Mouse (Mus musculus) E14TG2a.4 (cell line): ENCODE results near the gene Col6a5.
"Not testable (repeated sequence)": the region's sequence is repeated elsewhere in the genome, so short reads cannot be mapped to it uniquely, and the experiment has no call there.

ENCODE experiments used
- H3K27me3 ChIP-seq: 2 replicates; pipeline ENCODE4 v1.6.1; 2014; ENCODE audit warnings: low read length, control low read depth; ENCODE audit not compliant: insufficient read depth
- H3K36me3 ChIP-seq: 2 replicates; pipeline ENCODE4 v1.6.1; 2014; ENCODE audit warnings: low read length, control low read depth; ENCODE audit not compliant: insufficient read depth
- H3K4me1 ChIP-seq: replicated peaks from 2 replicates; pipeline ENCODE4 v1.6.1; 2014; ENCODE audit warnings: low read depth, low read length, control low read depth
- H3K4me3 ChIP-seq: replicated peaks from 2 replicates; pipeline ENCODE4 v1.5.1; 2014; ENCODE audit warnings: mild to moderate bottlenecking, low read length
- H3K9me3 ChIP-seq: 2 replicates; pipeline ENCODE4 v1.6.1; 2014; ENCODE audit warnings: low read length, control low read depth
- CTCF ChIP-seq: conservative IDR thresholded peaks from 2 replicates; pipeline ENCODE4 v1.5.1; 2014; ENCODE audit warnings: low read length
- NANOG ChIP-seq: IDR thresholded peaks from 2 replicates; pipeline ENCODE4 v1.6.1; 2014; ENCODE audit warnings: borderline replicate concordance, low read length, mixed read lengths
- POU5F1 ChIP-seq: IDR thresholded peaks from 2 replicates; pipeline ENCODE4 v1.6.1; 2014; ENCODE audit warnings: low read length, borderline replicate concordance

The Col6a5 gene

GRCm38 (mm10) chr9:105851011-105851410, 109.4 kb downstream of the Col6a5 start:
- Histone ChIP-seq H3K36me3 (no peaks in the 10 kb centered on the region), H3K9me3 (peaks cover 22% of the 10 kb centered on the region), H3K4me3 (no peak overlapping the region), H3K27me3 (no peaks in the 10 kb centered on the region), H3K4me1 (no peaks in the 10 kb centered on the region)
- TF ChIP-seq NANOG (no peak), POU5F1 (no peak), CTCF (no peak)

GRCm38 (mm10) chr9:105848396-105848795, 112.0 kb downstream of the Col6a5 start:
- TF ChIP-seq NANOG (no peak), CTCF (no peak), POU5F1 (no peak)
- no peaks in the 10 kb centered on the region for H3K27me3 ChIP-seq
- H3K9me3 ChIP-seq = peaks cover 19% of the 10 kb centered on the region
- H3K4me1 ChIP-seq = no peaks in the 10 kb centered on the region
- H3K4me3 ChIP-seq = no peak overlapping the region
- H3K36me3 ChIP-seq = no peaks in the 10 kb centered on the region

- TF ChIP-seq CTCF (no peak), NANOG (no peak)
Measured at GRCm38 (mm10) chr9:105847261-105847660, 113.2 kb downstream of the Col6a5 start.

GRCm38 (mm10) chr9:105841386-105841785, 119.1 kb downstream of the Col6a5 start:
- not testable (repeated sequence) for H3K36me3 ChIP-seq, H3K4me3 ChIP-seq, H3K27me3 ChIP-seq, H3K4me1 ChIP-seq
- H3K9me3 ChIP-seq = peaks cover 46% of the 10 kb centered on the region

More at GRCm38 (mm10) chr9:105847261-105847660, 113.2 kb downstream of the Col6a5 start:
- H3K4me3 ChIP-seq = no peak overlapping the region
- H3K4me1 ChIP-seq = no peaks in the 10 kb centered on the region
- H3K27me3 ChIP-seq = no peaks in the 10 kb centered on the region
- H3K9me3 ChIP-seq = peaks cover 16% of the 10 kb centered on the region
- no peaks in the 10 kb centered on the region for H3K36me3 ChIP-seq

GRCm38 (mm10) chr9:105839147-105839515, 121.3 kb downstream of the Col6a5 start:
- no peaks in the 10 kb centered on the region for H3K36me3 ChIP-seq
- no peaks in the 10 kb centered on the region for H3K27me3 ChIP-seq
- H3K4me3 ChIP-seq = no peak overlapping the region
- H3K9me3 ChIP-seq = peaks cover 54% of the 10 kb centered on the region
- H3K4me1 ChIP-seq = no peaks in the 10 kb centered on the region; the same call in none of the 2 replicates
- TF ChIP-seq POU5F1 (no peak), NANOG (no peak), CTCF (no peak)

- H3K4me1 ChIP-seq = no peaks in the 10 kb centered on the region; the same call in none of the 2 replicates
- H3K27me3 ChIP-seq = no peaks in the 10 kb centered on the region
- H3K4me3 ChIP-seq = no peak overlapping the region
- TF ChIP-seq CTCF (peak; percentile 15; the same call in 1 of the 2 replicates), POU5F1 (no peak), NANOG (0 out of 2 replicates have a peak, but pooled peaks have one; percentile 6)
- H3K36me3 ChIP-seq = no peaks in the 10 kb centered on the region
- H3K9me3 ChIP-seq = peaks cover 54% of the 10 kb centered on the region
Measured at GRCm38 (mm10) chr9:105838396-105839146, 121.9 kb downstream of the Col6a5 start.

GRCm38 (mm10) chr9:105835587-105835986, 124.9 kb downstream of the Col6a5 start:
- Histone ChIP-seq H3K9me3 (peaks cover 32% of the 10 kb centered on the region), H3K27me3 (no peaks in the 10 kb centered on the region), H3K36me3 (no peaks in the 10 kb centered on the region), H3K4me3 (no peak overlapping the region), H3K4me1 (no peaks in the 10 kb centered on the region; the same call in none of the 2 replicates)
- no peak for TF ChIP-seq NANOG
- no peak for TF ChIP-seq CTCF
- TF ChIP-seq POU5F1 = no peak

GRCm38 (mm10) chr9:105834799-105835198, 125.6 kb downstream of the Col6a5 start:
- Histone ChIP-seq H3K9me3 (peaks cover 25% of the 10 kb centered on the region), H3K36me3 (no peaks in the 10 kb centered on the region), H3K4me1 (no peaks in the 10 kb centered on the region; the same call in 1 of the 2 replicates), H3K4me3 (no peak overlapping the region), H3K27me3 (peaks cover 5% of the 10 kb centered on the region; the same call in 1 of the 2 replicates)
- TF ChIP-seq CTCF = no peak

GRCm38 (mm10) chr9:105831291-105831690, 129.2 kb downstream of the Col6a5 start:
- Histone ChIP-seq H3K4me3 (no peak overlapping the region), H3K36me3 (no peaks in the 10 kb centered on the region), H3K27me3 (peaks cover 36% of the 10 kb centered on the region), H3K4me1 (peaks cover 12% of the 10 kb centered on the region), H3K9me3 (peaks cover 10% of the 10 kb centered on the region)
- no peak for TF ChIP-seq POU5F1
- no peak for TF ChIP-seq CTCF
- no peak for TF ChIP-seq NANOG
